Mouse (Mus musculus) fat pad, adult 2 months (tissue): Measurements from ENCODE around the gene Brk1.

Experiments
- DNase-seq: peaks from one replicate; pipeline ENCODE4 v3.0.0-alpha.2; 2011; ENCODE audit warnings: low read depth, low spot score; ENCODE audit errors: extremely low read depth

Brk1 gene

DNA sequence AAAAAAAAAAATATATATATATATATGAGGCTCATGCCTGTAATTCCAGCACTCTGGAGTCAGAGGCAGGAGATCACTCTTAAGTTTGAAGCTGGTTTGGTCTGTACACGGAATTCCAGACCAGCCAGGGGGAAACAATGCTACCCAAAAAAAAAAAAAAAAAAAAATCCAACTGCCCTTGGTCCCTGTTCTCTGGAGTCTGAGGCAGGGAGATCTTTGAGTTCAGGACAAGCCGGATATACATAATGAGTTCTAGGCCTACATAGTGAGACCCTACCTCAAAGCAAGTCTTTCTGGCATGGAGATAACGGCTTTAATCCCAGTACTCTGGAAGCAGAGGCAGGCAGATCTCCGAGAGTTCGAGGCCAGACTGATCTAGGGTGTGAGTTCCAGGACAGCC, 18.8 kb downstream of the Brk1 start:
- no peak for DNase-seq

DNA sequence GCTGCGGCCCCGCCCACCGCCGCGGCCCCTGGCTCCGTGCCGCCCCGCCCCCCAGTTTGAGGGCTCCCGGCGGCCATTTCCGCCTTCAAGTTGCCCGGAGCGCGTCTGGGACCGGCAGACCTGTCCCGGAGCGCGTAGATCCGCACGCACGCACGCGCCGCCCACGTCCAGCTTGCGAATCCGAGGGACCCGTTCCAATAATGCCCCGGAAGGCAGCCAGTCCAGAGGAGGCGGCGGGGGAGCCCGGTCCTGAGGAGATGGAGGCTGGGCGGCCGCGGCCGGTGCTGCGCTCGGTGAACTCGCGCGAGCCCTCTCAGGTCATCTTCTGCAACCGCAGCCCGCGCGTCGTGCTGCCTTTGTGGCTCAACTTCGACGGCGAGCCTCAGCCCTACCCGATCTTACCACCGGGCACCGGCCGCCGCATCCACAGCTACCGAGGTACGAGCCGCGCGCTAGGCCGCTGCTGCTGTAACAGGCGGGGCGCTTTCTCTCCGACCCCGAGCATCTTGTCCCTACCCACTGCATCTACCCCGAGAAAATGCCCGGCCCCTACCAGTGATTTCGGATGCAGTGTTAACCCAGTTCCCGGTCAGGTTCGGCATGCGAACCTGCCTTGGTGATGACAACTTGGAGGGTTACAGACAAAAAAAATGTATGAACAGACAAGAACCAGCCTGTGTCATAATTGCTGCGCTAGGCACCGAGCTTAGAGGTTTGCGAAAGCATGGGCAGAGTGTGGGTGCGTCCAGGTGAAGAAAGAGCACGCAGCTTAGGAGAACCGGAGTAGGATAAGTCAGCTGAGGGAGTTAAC, 19.6 kb downstream of the Brk1 start, which contains the start of gene Vhl:
Gene Vhl (plus strand): TSS at position 19 of the 811 bp plus-strand sequence.
- DNase-seq = no peak

DNA sequence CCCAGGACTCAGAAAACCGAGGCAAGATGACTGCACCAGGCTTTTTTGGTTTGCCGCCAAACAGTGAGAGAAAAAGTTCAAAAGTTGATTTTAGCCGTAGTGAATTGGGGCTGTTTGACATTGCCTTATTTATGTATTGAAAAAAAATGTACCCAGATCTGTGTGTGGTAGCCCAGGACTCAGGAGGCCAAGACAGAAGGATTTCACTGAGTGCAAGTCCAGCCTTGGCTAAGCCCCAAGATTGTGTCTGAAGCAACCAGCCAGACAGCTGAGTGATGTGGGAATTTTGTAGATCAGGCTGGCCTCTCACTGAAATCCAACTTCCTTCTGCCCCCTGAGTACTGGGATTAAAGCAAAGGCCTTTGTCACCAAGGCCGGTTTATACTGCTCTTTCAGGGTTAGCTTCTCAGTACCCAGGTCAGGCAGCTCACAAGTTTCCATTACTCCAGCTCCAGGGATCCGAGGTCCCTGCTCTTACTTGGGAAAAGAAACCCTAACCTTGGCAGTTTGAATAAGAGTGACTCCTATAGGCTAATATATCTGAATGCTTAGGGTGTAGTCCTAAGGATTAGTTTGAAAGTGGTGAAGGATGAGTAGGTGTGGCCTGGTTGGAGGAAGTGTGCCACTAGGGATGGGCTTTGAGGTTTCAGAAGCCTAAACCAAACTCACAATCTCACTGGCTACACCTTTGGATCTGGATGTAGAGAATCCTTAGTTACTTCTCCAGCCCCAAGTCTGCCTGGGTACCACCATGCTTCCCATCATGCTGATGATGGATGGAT, 20.6 kb downstream of the Brk1 start:
- no peak for DNase-seq

DNA sequence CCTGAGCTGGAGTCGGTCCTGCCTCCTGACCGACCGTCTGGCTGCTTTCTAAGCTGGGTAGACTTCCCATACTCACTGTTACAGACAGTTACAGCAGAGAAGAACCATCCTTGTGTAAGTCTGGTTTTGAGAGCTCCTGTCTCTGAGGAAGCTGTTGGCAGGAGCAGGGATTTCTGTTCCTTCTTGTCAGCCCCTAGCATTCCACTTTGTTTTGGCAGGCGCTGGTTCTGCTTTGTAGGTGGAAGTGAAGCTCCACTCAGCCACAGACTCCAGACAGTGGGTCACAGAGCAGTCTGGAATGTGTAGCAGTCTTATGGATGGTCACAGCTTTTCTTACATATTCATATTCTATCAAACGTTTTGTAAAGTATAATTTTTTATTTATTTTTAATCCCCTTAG, 25.8 kb downstream of the Brk1 start:
- DNase-seq = no peak

DNA sequence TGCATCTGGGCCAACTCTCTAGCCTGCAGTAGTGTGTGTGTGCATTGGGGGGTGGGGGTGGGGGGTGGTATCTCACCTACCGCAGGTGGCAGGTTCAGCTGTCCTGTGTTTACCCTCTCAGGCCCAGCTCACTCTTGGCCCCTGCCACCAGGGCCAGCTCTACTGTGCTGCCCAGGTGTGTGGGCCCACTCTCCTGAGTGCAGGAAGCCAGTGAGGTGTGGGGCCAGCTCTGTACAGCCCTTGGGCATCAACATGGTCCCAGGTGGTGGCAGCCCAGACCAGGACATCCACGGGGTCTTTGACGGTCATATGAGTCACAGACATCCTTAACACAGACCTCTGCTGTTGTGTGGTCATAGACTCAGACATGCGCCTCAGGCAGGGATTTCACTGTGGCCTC, 28.3 kb downstream of the Brk1 start:
- no peak for DNase-seq

DNA sequence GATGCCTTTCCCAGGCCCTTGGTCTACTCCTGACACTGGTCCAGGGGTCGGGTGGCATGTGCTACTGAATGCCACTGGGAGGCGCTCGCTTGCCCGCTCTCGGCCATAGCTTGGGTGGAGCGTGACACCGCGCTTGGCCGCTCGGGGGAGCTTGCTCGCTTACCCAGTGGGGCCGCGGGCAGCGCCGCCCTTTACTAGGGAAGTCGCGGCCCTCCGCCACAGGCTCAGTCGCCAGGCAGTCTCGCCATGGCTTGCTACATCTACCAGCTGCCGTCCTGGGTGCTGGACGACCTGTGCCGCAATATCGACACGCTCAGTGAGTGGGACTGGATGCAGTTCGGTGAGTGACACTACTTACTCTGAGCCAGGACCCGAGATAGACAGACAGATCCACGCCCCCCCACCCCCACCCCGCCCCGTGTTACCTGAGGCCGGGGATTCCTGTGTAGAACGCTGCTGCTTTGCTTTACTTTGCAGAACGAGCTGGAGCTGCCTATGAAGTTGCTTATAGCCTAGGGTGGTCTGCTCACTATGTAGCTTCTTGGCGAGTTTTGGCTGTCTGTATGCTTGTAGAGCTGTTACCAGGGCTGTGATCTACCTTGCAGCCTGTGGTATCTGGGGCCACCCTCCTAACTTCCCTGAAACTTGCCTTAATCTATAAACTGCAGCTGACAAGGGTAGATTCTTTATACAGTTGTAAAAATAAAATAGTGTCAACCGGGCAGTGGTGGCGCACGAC, 33.9 kb downstream of the Brk1 start, which contains the start of gene Irak2:
Gene Irak2 (plus strand): TSS at position 166 of the 739 bp plus-strand sequence.
- no peak for DNase-seq

DNA sequence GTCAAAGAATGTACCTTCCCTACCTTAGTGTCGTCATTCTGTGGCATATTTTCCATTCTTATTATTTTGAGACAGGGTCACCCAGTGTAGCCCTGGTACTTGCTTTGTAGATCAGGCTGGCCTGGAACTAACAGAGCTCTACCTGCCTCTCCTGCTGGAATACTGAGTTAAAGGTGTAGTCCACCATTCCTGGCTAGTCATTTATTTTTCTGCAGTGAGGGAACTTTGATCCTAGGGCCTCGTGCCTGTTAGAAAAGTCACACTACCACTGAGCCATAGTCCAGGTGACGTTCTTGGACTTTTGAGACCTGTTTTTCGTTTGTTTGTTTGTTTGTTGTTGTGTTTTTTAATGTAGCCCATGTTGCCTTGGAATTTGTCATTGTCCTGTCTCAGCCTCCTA, 34.6 kb downstream of the Brk1 start:
- no peak for DNase-seq

DNA sequence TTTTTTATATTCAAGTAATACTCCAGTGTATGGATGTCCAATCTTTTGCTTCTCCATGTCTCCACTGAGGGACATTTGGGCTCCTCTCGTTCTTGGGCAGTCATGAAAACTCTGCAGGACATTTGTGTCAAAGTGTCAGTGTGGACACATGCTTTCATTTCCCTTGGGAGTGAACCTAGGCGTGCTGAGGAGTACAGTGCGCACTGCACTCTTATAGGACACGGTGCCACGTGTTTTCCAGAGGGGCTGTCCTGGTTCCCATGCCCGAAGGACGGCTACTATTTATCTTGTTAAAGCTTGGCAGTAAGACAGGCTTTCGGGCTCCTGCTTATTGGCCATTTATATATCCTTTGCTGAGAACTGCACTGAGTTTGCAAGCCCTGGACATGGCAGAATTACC, 38.0 kb downstream of the Brk1 start:
- DNase-seq = no peak

DNA sequence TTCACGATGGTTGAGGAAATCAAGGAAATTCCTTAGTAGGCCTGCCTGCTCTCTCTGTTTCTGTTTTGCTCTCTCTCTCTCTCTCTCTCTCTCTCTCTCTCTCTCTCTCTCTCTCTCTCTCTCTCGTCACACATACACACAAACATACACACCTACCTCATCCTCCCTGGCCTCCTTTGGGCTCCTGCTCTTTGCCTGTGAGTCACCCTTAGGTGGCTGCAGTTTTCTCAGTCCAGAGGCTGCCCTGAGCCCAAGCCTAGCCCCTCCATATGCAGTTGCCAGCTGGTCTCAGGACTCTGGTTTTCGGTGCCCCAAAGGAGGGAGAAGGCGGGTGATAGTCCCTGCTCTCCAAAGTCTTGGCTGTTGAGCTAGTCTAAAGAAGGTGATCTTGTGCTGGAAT, 38.4 kb downstream of the Brk1 start:
- DNase-seq = no peak

DNA sequence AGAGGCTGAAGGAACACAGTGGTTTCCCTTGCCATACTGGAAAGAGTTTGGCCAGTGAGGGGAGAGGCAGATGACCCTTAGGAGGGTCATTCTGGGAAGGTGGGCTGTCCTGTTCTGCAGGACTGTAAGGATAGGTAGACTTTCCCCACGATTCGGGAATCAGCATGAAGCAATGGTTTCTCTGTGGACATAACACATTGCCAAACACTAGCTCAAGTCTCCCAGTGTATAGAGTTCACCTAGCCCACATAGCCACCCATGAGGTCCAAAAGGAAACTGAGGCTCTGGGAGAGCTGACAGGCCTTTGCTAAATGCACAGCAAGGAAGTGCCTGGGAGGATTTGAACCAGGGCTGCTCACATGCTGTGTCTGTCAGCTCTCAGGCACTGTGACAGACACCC, 39.4 kb downstream of the Brk1 start:
- no peak for DNase-seq

DNA sequence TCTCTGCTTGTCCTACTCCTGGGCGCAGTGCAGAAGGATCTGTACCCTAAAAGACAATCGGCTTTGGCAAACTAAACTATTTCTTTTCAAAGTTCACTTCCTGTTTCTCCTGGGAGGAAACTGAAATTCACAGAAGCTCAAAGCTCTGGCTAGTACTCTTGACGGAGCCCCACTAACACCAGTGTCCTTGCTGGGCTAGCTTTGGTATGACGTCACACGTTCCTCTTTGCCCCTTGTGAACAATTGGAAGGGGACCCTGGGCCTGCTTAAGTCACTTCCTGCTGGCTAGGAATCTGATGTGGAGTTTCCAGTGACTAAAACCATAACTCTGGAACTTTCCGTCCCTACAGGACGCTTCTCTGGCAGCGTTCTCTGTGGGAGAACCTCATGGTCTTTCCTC, 40.2 kb downstream of the Brk1 start:
- DNase-seq = no peak

DNA sequence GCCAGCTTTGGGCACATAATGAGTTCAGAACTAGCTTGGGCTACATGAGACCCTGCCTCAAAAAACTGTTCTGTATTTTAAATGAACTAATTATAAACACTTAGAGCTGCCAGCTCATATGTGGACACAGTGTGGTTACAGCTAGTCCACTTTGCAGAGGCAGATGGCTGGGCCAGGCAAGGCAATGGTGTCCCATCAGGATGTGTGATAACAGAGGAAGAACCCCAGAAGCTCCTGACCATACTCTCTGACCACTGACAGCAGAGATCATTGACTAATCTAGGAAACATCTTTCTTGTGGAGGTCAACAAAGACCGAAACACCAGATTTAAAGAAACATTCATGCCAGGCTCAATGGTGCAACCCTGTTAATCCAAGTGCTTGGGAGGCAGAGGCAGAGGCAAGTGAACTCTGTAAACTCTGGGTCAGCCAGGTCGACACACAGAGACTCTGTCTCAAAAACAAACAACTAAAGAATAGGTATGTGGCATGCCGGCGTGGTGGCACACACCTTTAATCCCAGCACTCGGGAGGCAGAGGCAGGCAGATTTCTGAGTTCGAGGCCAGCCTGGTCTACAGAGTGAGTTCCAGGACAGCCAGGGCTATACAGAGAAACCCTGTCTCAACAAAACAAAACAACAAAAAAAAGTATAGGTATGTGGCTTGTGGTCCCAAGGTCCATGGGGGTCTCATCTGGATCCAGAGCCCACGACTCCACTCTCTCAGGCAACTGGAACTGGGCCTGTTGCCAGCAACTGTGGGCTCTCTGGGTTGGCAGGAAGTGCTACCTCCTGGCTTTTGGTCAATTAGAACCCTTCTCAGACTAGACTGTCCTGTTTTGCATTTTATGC, 45.0 kb downstream of the Brk1 start:
- no peak for DNase-seq

DNA sequence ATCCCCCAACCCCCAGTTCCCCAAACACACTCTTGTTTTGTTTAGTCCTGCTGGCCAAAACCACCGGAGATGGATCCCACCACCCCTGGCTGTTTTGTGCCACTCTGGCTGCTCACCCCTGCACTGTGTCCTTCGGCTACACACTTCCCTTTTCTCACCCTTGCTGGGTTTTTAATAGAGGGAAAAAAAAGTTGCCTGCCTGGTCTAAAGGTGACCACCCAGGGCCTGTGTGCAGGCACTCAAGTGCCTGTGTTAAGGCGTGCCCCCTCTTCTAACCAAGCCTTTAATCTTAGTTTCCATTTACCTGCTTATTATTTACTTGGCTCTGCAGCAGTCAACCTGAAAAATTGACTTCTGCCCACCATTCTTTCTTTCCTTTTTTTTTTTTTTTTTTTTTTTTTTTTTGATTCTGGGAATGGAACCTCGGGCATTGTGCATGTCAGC, 45.6 kb downstream of the Brk1 start:
- DNase-seq = no peak

DNA sequence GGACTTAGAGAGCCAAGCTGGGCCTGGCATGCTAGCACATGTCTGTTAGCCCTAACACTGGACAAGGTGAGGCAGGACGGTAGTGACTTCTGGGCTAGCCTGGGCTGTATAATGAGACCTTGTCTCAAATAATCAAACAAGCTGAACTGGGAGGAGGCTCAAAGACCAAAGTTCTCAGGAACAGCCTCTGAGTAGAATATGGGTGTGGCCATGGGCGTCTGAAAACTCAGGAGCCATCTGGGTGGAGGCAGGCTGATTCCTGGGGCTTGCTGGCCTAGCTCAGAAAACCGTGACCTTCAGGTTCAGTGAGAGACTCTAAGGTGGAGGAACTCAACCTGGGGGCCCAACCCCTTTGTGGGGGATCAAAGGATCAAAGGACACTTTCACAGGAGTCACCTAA, 47.1 kb downstream of the Brk1 start:
- DNase-seq = no peak

DNA sequence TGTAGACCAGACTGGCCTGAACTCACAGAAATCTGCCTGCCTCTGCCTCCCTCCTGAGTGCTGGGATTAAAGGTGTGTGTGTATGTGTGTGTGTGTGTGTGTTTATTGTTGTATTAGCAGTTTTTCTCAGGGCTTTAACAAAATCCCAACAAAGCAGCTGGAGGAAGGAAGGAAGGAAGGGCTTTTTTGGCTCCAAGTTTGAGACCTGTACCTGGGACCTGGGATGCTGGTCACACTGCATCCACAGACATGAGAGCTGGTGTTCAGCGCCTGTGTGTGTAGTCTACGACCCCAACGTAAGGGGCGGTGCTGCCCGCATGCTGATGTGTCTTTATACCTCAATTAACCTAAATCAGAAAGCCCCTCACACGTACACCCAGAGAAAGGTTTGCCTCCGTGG, 49.0 kb downstream of the Brk1 start:
- no peak for DNase-seq

DNA sequence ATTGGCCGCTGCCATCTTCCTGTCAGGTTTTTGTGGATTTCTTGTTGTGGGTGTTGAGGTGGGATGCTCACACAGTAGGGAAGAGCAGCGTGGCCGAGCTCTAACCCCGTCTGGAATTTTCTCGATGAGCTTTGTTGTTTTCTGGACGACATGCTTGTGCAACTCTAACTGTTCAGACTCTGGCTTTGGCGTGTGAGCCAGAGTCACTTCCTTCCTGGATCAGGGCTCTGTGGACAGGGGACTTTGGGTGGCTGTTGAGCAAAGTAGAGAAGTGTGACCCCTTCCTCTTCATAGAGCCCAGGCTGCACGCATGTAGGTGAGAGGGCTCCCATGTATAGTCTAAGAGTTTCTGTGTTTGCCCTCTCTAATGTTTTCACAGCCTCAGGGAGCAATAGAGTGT, 49.5 kb downstream of the Brk1 start:
- DNase-seq = no peak

DNA sequence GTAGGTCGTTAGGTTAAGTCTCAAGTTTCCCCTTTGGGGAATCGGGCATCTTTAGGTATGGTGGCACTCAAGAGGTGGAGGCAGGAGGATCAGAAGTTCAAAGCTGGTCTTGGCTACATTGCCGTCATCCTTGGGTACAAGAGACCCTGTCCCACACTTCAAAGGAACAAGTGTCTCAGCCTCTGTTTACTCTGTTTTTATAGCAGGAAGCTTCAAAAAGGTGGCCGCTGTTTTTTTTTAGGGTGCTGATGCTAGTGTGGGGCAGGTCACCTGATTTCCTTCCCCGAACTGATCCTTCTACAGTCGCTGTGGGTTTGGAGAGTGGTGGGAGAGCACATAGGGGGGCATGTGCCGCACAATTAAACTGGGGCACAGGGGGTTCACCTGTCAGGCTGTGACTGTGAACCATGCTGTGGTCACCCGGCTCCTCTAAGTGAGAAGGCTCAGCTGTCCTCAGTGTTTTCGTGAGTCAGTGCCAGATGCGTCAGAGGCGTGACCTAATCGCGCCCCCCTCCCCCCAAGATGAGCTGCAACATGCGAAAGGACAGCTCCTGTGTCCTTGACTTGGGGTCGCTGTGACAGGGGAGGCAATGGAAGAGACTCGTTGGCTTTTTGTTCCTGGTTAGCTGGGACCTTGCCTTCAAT, 50.3 kb downstream of the Brk1 start:
- no peak for DNase-seq

DNA sequence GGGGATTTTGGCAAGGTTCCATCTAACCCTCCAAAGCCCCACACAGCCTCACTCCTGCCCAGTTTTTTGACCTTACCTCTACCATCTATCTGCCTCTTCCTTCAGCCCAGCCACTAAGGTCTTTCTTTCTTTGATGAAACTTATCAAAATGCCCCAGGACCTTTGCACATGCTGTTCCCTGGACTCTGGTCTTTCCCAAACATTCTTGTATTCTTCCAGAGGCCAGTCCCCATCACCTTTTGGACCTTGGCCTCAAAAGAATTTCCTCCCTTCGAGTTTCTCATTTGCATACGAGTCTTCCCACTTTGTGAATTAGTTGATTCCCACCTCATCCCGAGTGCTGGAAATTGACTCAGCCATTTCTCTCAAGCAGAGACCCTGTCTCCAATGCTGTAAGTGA, 50.9 kb downstream of the Brk1 start:
- DNase-seq = no peak

DNA sequence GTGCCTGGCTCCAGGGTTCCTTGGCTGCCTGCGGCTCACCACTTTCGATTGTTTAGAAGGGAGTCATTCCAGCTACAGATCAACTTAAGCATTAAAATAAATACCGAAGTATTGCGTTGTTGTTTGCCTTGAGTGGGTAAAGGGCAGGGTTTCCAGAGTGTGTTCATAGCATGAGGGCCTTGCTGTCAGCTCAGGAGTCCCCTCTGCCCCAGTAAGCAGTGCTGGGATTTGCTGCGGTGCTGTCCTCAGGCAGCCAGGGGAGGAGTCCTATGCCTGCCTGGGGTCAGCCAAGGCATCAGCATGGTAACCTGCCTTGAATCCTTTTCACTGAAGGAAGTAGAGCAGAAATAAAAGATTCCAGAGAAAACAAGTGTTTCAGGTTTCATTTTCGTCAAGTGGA, 52.3 kb downstream of the Brk1 start:
- peak; percentile 80 for DNase-seq

DNA sequence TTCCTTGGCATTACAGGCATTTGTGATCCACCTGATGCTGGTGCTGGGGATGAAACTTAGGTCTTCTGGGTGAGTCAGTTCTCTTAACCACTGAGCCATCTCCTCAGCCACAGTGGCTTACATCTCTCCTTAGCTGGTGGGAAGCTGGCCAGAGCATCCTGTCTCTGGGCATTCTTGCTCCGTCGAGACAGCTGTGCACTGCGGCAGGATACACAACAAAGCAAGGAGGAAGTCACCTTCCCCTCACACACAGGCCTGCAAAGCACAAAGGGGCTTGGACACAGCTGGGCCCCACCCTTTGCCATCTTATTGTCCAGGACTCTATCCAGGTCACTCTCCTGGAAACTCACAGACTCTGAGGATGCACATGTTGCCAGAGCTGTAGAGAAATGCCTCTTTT, 53.7 kb downstream of the Brk1 start:
- no peak for DNase-seq
